Mouse (Mus musculus): ENCODE measurements around the gene 4833427G06Rik. TPM values are rescaled to one million over a fixed set of nuclear protein-coding genes. Genes with fewer than 3 reads are reported as not detected.

4833427G06Rik gene
- polyA plus RNA-seq, 1 experiment from 2014 or later, result 0.88 TPM

- Histone ChIP-seq H3K27ac (ENCODE audit: low read depth, low read length) (no peak overlapping the region), H3K4me2 (replicated peaks; ENCODE audit: low read depth, low read length) (no peak overlapping the region), H3K4me1 (replicated peaks; ENCODE audit: control insufficient read depth, insufficient read depth, low read length) (no peaks in the 10 kb centered on the region), H3K9ac (ENCODE audit: low read depth, low read length) (no peak overlapping the region), H3K9me3 (ENCODE audit: control insufficient read depth, low read length) (no peaks in the 10 kb centered on the region), H3K27me3 (ENCODE audit: control insufficient read depth, insufficient read depth, low read length) (no peaks in the 10 kb centered on the region), H3K36me3 (ENCODE audit: control insufficient read depth, insufficient read depth, low read length) (no peaks in the 10 kb centered on the region), H3K4me3 (ENCODE audit: low read depth, low read length) (no peak overlapping the region)
- ATAC-seq (ENCODE audit: low FRiP score) (no peak), DNase-seq (ENCODE audit: low spot score) (no peak)
- 82% methylated on average over 4 of the region's 4 CpGs for WGBS
Measured at GRCm38 (mm10) chr9:51137432-51137831, 35.6 kb upstream of the 4833427G06Rik start.

GRCm38 (mm10) chr9:51136985-51137384, 35.1 kb upstream of the 4833427G06Rik start:
- H3K4me3 ChIP-seq (ENCODE audit: low read depth, low read length), result no peak overlapping the region
- H3K4me2 ChIP-seq (replicated peaks; ENCODE audit: low read depth, low read length), result no peak overlapping the region
- DNase-seq (ENCODE audit: low spot score) (peak; percentile 24), ATAC-seq (ENCODE audit: low FRiP score) (no peak)
- H3K9ac ChIP-seq (ENCODE audit: low read depth, low read length), result no peak overlapping the region
- 68% methylated on average over 3 of the region's 3 CpGs for WGBS
- H3K9me3 ChIP-seq (ENCODE audit: control insufficient read depth, low read length), result no peaks in the 10 kb centered on the region
- no peak overlapping the region for H3K27ac ChIP-seq (ENCODE audit: low read depth, low read length)
- no peaks in the 10 kb centered on the region for H3K27me3 ChIP-seq (ENCODE audit: control insufficient read depth, insufficient read depth, low read length)
- no peaks in the 10 kb centered on the region for H3K36me3 ChIP-seq (ENCODE audit: control insufficient read depth, insufficient read depth, low read length)
- H3K4me1 ChIP-seq (replicated peaks; ENCODE audit: control insufficient read depth, insufficient read depth, low read length), result no peaks in the 10 kb centered on the region

DNA sequence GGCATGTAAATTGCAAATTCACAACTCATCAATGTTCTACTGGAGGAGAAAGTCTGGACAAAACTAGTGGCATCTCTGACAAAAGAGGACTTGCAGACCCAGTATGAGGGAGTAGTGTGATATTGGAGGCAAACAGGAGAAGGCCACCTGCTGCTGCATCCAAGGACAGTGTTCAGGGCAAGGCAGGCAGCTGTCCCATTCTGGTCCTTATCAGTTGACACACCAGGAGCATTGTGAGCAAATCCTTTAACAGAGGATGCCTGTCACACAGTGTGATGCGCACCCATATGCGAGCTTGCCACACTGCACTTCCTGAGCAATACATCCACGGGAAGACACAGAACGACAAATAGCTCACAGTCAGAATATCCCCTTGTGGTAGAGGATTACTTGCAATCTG, 12.9 kb upstream of the 4833427G06Rik start:
- no peak for DNase-seq (ENCODE audit: low spot score)
- ATAC-seq (ENCODE audit: low FRiP score), result no peak
- H3K36me3 ChIP-seq (ENCODE audit: control insufficient read depth, insufficient read depth, low read length), result no peaks in the 10 kb centered on the region
- no peak overlapping the region for H3K4me2 ChIP-seq (replicated peaks; ENCODE audit: low read depth, low read length)
- no peak overlapping the region for H3K27ac ChIP-seq (ENCODE audit: low read depth, low read length)
- no peaks in the 10 kb centered on the region for H3K27me3 ChIP-seq (ENCODE audit: control insufficient read depth, insufficient read depth, low read length)
- H3K4me1 ChIP-seq (replicated peaks; ENCODE audit: control insufficient read depth, insufficient read depth, low read length), result no peaks in the 10 kb centered on the region
- H3K9me3 ChIP-seq (ENCODE audit: control insufficient read depth, low read length), result no peaks in the 10 kb centered on the region
- WGBS, result 77% methylated on average over 4 of the region's 4 CpGs
- no peak overlapping the region for H3K4me3 ChIP-seq (ENCODE audit: low read depth, low read length)
- no peak overlapping the region for H3K9ac ChIP-seq (ENCODE audit: low read depth, low read length)

GRCm38 (mm10) chr9:51105751-51106150, 3.9 kb upstream of the 4833427G06Rik start:
- WGBS, result 85% methylated on average over 2 of the region's 2 CpGs
- no peak for DNase-seq (ENCODE audit: low spot score)
- H3K4me2 ChIP-seq (replicated peaks; ENCODE audit: low read depth, low read length), result no peak overlapping the region
- H3K27ac ChIP-seq (ENCODE audit: low read depth, low read length), result no peak overlapping the region
- no peak overlapping the region for H3K9ac ChIP-seq (ENCODE audit: low read depth, low read length)
- H3K36me3 ChIP-seq (ENCODE audit: control insufficient read depth, insufficient read depth, low read length), result no peaks in the 10 kb centered on the region
- no peak overlapping the region for H3K4me3 ChIP-seq (ENCODE audit: low read depth, low read length)
- no peaks in the 10 kb centered on the region for H3K9me3 ChIP-seq (ENCODE audit: control insufficient read depth, low read length)
- ATAC-seq (ENCODE audit: low FRiP score), result no peak
- 0 out of 2 replicates have a peak, but pooled peaks cover 2% of the 10 kb centered on the region for H3K27me3 ChIP-seq (ENCODE audit: control insufficient read depth, insufficient read depth, low read length)
- peaks cover 4% of the 10 kb centered on the region; the same call in 1 of the 2 replicates for H3K4me1 ChIP-seq (replicated peaks; ENCODE audit: control insufficient read depth, insufficient read depth, low read length)

DNA sequence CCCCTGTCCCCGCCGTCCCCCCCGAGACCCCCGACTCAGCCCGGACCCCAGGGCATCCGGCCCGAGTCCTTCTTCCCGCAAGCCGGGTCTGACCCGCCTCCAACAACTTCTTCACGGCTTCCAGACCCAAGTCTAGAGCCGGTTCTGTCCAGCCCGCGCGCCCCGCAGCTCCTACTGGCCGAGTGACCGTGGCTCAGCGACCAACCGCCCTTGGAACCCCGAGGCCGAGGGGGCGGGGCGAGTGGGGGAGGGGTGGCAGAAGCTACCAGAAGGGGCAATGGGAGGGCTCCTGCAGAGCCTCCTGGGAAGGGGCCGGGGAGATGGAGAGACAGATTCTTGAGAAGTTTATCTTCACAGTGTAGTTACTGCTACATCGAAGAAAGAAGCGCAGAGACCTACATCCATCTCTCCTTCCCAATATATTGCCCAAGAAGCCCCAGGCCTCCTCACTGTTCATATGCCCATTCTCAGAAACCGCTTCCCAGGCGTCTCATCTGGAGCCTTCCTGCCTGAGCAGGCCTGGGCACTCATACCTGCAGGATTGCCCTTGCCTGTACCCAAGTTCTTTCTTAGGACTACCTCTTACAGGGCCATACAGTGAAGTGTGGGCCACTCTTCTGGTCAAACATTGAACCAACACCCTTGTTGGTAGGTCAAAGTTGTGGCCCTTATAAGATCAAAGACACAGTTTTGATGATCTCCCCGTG, 2.1 kb upstream of the 4833427G06Rik start:
- Histone ChIP-seq H3K27me3 (ENCODE audit: control insufficient read depth, insufficient read depth, low read length) (0 out of 2 replicates have a peak, but pooled peaks cover 2% of the 10 kb centered on the region), H3K4me2 (replicated peaks; ENCODE audit: low read depth, low read length) (peak overlapping the region; percentile 100), H3K4me3 (ENCODE audit: low read depth, low read length) (peak overlapping the region; percentile 60), H3K9ac (ENCODE audit: low read depth, low read length) (peak overlapping the region; percentile 74), H3K36me3 (ENCODE audit: control insufficient read depth, insufficient read depth, low read length) (no peaks in the 10 kb centered on the region), H3K9me3 (ENCODE audit: control insufficient read depth, low read length) (no peaks in the 10 kb centered on the region), H3K4me1 (replicated peaks; ENCODE audit: control insufficient read depth, insufficient read depth, low read length) (peaks cover 4% of the 10 kb centered on the region; the same call in 1 of the 2 replicates), H3K27ac (ENCODE audit: low read depth, low read length) (no peak overlapping the region)
- ATAC-seq (ENCODE audit: low FRiP score), result peak; percentile 67
- peak; percentile 67 for DNase-seq (ENCODE audit: low spot score)
- WGBS, result 15% methylated on average over 28 of the region's 30 CpGs

DNA sequence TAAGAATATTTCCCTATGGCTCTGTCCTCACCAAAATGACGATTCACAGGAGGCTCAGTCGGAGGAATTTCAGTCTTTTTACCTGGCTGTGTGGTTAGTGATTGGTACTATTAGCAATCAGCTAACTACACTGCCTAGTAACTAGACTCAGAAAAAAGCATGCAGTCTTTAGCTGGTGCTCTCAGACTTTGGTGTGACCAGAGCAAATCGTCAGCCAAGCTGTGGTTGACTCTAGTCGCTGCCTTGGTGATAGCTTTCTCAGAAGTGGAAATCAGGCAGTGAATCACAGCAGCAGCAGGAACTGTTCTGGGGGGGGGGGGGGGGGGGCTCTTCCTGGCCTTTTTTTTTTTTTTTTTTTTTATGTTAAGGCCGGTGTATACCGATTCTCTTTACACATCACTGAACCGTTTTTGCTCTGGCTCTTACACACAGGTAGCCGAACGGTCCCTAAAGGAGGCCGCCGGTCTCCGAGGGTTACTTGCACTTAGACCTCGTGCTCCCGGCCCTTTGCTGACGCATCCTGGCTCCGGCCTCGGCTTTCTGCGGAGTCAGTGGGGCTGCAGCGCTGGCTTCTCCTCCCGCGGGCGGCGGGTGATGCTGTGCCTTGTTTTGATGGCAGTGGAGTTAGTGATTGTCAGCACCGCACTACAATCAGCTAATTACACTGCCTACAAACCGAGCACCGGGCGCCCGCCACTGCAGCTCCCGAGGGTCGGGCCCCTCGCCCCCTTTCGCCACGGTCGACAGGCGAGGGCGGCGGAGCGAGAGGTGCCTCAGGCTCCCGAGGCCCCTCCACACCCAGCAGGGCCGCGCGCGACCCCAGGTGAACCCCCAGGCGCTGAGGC, 1.3 kb upstream of the 4833427G06Rik start:
- H3K36me3 ChIP-seq (ENCODE audit: control insufficient read depth, insufficient read depth, low read length), result no peaks in the 10 kb centered on the region
- DNase-seq (ENCODE audit: low spot score) (peak; percentile 76), ATAC-seq (ENCODE audit: low FRiP score) (peak; percentile 81)
- H3K4me2 ChIP-seq (replicated peaks; ENCODE audit: low read depth, low read length), result peak overlapping the region; percentile 100
- 0 out of 2 replicates have a peak, but pooled peaks cover 2% of the 10 kb centered on the region for H3K27me3 ChIP-seq (ENCODE audit: control insufficient read depth, insufficient read depth, low read length)
- H3K27ac ChIP-seq (ENCODE audit: low read depth, low read length), result no peak overlapping the region
- 1% methylated on average over 44 of the region's 44 CpGs for WGBS
- H3K4me3 ChIP-seq (ENCODE audit: low read depth, low read length), result peak overlapping the region; percentile 60
- peak overlapping the region; percentile 74 for H3K9ac ChIP-seq (ENCODE audit: low read depth, low read length)
- H3K4me1 ChIP-seq (replicated peaks; ENCODE audit: control insufficient read depth, insufficient read depth, low read length), result peaks cover 4% of the 10 kb centered on the region; the same call in 1 of the 2 replicates
- no peaks in the 10 kb centered on the region for H3K9me3 ChIP-seq (ENCODE audit: control insufficient read depth, low read length)

- DNase-seq (ENCODE audit: low spot score) (no peak), ATAC-seq (ENCODE audit: low FRiP score) (no peak)
- H3K4me2 ChIP-seq (replicated peaks; ENCODE audit: low read depth, low read length), result no peak overlapping the region
- H3K27ac ChIP-seq (ENCODE audit: low read depth, low read length), result no peak overlapping the region
- no peaks in the 10 kb centered on the region for H3K36me3 ChIP-seq (ENCODE audit: control insufficient read depth, insufficient read depth, low read length)
- H3K4me3 ChIP-seq (ENCODE audit: low read depth, low read length), result no peak overlapping the region
- no peaks in the 10 kb centered on the region for H3K4me1 ChIP-seq (replicated peaks; ENCODE audit: control insufficient read depth, insufficient read depth, low read length)
- WGBS, result 77% methylated on average over 2 of the region's 2 CpGs
- H3K27me3 ChIP-seq (ENCODE audit: control insufficient read depth, insufficient read depth, low read length), result no peaks in the 10 kb centered on the region
- no peak overlapping the region for H3K9ac ChIP-seq (ENCODE audit: low read depth, low read length)
- H3K9me3 ChIP-seq (ENCODE audit: control insufficient read depth, low read length), result no peaks in the 10 kb centered on the region
Measured at GRCm38 (mm10) chr9:51096306-51096705, 5.6 kb downstream of the 4833427G06Rik start.

GRCm38 (mm10) chr9:51093697-51094096, 8.2 kb downstream of the 4833427G06Rik start:
- H3K27ac ChIP-seq (ENCODE audit: low read depth, low read length), result no peak overlapping the region
- WGBS, result 80% methylated on average over 5 of the region's 5 CpGs
- H3K4me3 ChIP-seq (ENCODE audit: low read depth, low read length), result no peak overlapping the region
- DNase-seq (ENCODE audit: low spot score), result no peak
- no peak for ATAC-seq (ENCODE audit: low FRiP score)
- no peaks in the 10 kb centered on the region for H3K9me3 ChIP-seq (ENCODE audit: control insufficient read depth, low read length)
- H3K36me3 ChIP-seq (ENCODE audit: control insufficient read depth, insufficient read depth, low read length), result no peaks in the 10 kb centered on the region
- H3K9ac ChIP-seq (ENCODE audit: low read depth, low read length), result no peak overlapping the region
- H3K4me1 ChIP-seq (replicated peaks; ENCODE audit: control insufficient read depth, insufficient read depth, low read length), result no peaks in the 10 kb centered on the region
- H3K27me3 ChIP-seq (ENCODE audit: control insufficient read depth, insufficient read depth, low read length), result no peaks in the 10 kb centered on the region
- H3K4me2 ChIP-seq (replicated peaks; ENCODE audit: low read depth, low read length), result no peak overlapping the region
